Mouse (Mus musculus) neural tube, embryonic 13.5 days (tissue): ENCODE measurements at regions not wholly inside any gene's neighbourhood (a gene's known extent, or its start where the extent isn't known, plus 50 kb on each side); places are given as distances from the start of the nearest gene placed in this dataset.

Experiments used
- ATAC-seq: fragments of 200-750 bp; cut with Nextera tagmentation; 2 replicates; pipeline ENCODE4 v1.8.0; 2017; ENCODE audit warnings: low read depth, mild to moderate bottlenecking, moderate TSS enrichment, moderate library complexity
- H3K27ac ChIP-seq: fragments of 300-500 bp; sonication (generic); replicated peaks from 2 replicates; pipeline ENCODE4 v1.5.1; 2015; ENCODE audit warnings: moderate library complexity, mild to moderate bottlenecking, inconsistent platforms
- H3K27me3 ChIP-seq: fragments of 300-500 bp; sonication (generic); 2 replicates; pipeline ENCODE4 v1.6.1; 2015; ENCODE audit warnings: mild to moderate bottlenecking, inconsistent platforms
- H3K36me3 ChIP-seq: fragments of 300-500 bp; sonication (generic); 2 replicates; pipeline ENCODE4 v1.6.1; 2015; ENCODE audit warnings: mild to moderate bottlenecking, inconsistent platforms
- H3K4me1 ChIP-seq: fragments of 300-500 bp; sonication (generic); replicated peaks from 2 replicates; pipeline ENCODE4 v1.6.1; 2015; ENCODE audit warnings: inconsistent platforms
- H3K4me2 ChIP-seq: fragments of 300-500 bp; sonication (generic); 2 replicates; pipeline ENCODE4 v1.6.1; 2015; ENCODE audit warnings: inconsistent platforms, mild to moderate bottlenecking, moderate library complexity
- H3K4me3 ChIP-seq: fragments of 300-500 bp; sonication (generic); 2 replicates; pipeline ENCODE4 v1.5.1; 2015; ENCODE audit warnings: mild to moderate bottlenecking, inconsistent platforms
- H3K9ac ChIP-seq: fragments of 300-500 bp; sonication (generic); 2 replicates; pipeline ENCODE4 v1.6.1; 2015; ENCODE audit warnings: moderate library complexity, mild to moderate bottlenecking, inconsistent platforms
- H3K9me3 ChIP-seq: fragments of 300-500 bp; sonication (generic); 2 replicates; pipeline ENCODE4 v1.6.1; 2016; ENCODE audit warnings: inconsistent platforms
- WGBS: fragments of 180-500 bp; shearing (Covaris S2); methylation state at CpG from one replicate; pipeline ENCODE4 v1.1.7; 2015; 5-methylcytosine and 5-hydroxymethylcytosine counted together

GRCm38 (mm10) chr14:67181586-67181985, 1172.6 kb upstream of the Gulo start:
- Histone ChIP-seq H3K4me3 (no peak overlapping the region), H3K4me2 (no peak overlapping the region), H3K9me3 (0 out of 2 replicates have a peak, but pooled peaks cover 4% of the 10 kb centered on the region), H3K36me3 (no peaks in the 10 kb centered on the region), H3K27ac (no peak overlapping the region), H3K9ac (no peak overlapping the region), H3K27me3 (no peaks in the 10 kb centered on the region), H3K4me1 (peaks cover 5% of the 10 kb centered on the region)
- ATAC-seq, result no peak
- 75% methylated on average over 3 of the region's 3 CpGs for WGBS

- H3K4me1 ChIP-seq, result peaks cover 5% of the 10 kb centered on the region
- no peak overlapping the region for H3K9ac ChIP-seq
- H3K27me3 ChIP-seq, result no peaks in the 10 kb centered on the region
- no peak overlapping the region for H3K4me2 ChIP-seq
- H3K9me3 ChIP-seq, result no peaks in the 10 kb centered on the region
- H3K27ac ChIP-seq, result no peak overlapping the region
- H3K4me3 ChIP-seq, result no peak overlapping the region
- ATAC-seq, result no peak; the same call in 1 of the 2 replicates
- no peaks in the 10 kb centered on the region for H3K36me3 ChIP-seq
Measured at GRCm38 (mm10) chr14:67179549-67179948, 1170.5 kb upstream of the Gulo start.

GRCm38 (mm10) chr14:67178329-67179039, 1169.5 kb upstream of the Gulo start:
- Histone ChIP-seq H3K27ac (no peak overlapping the region), H3K4me1 (peaks cover 5% of the 10 kb centered on the region), H3K9me3 (no peaks in the 10 kb centered on the region), H3K4me3 (no peak overlapping the region), H3K27me3 (no peaks in the 10 kb centered on the region), H3K36me3 (no peaks in the 10 kb centered on the region), H3K4me2 (no peak overlapping the region), H3K9ac (no peak overlapping the region)
- 47% methylated on average over 9 of the region's 9 CpGs for WGBS
- peak; percentile 15; the same call in 1 of the 2 replicates for ATAC-seq

- H3K36me3 ChIP-seq, result no peaks in the 10 kb centered on the region
- H3K27ac ChIP-seq, result no peak overlapping the region
- H3K4me1 ChIP-seq, result peaks cover 5% of the 10 kb centered on the region
- H3K27me3 ChIP-seq, result no peaks in the 10 kb centered on the region
- no peaks in the 10 kb centered on the region for H3K9me3 ChIP-seq
- H3K4me3 ChIP-seq, result no peak overlapping the region
- H3K9ac ChIP-seq, result no peak overlapping the region
- WGBS, result 75% methylated on average over 6 of the region's 6 CpGs
- no peak overlapping the region for H3K4me2 ChIP-seq
- no peak for ATAC-seq
Measured at GRCm38 (mm10) chr14:67176672-67177071, 1167.7 kb upstream of the Gulo start.

- no peaks in the 10 kb centered on the region for H3K27me3 ChIP-seq
- H3K4me2 ChIP-seq, result no peak overlapping the region
- 90% methylated on average over 6 of the region's 6 CpGs for WGBS
- no peak overlapping the region for H3K9ac ChIP-seq
- peaks cover 5% of the 10 kb centered on the region for H3K4me1 ChIP-seq
- H3K9me3 ChIP-seq, result no peaks in the 10 kb centered on the region
- no peak overlapping the region for H3K4me3 ChIP-seq
- no peak for ATAC-seq
- no peak overlapping the region for H3K27ac ChIP-seq
- no peaks in the 10 kb centered on the region for H3K36me3 ChIP-seq
Measured at GRCm38 (mm10) chr14:67176100-67176499, 1167.1 kb upstream of the Gulo start.

GRCm38 (mm10) chr14:67174929-67175328, 1165.9 kb upstream of the Gulo start:
- Histone ChIP-seq H3K36me3 (no peaks in the 10 kb centered on the region), H3K27ac (no peak overlapping the region), H3K9ac (no peak overlapping the region), H3K4me2 (no peak overlapping the region), H3K27me3 (no peaks in the 10 kb centered on the region), H3K4me1 (peaks cover 5% of the 10 kb centered on the region), H3K9me3 (no peaks in the 10 kb centered on the region), H3K4me3 (no peak overlapping the region)
- 86% methylated on average over 7 of the region's 7 CpGs for WGBS
- ATAC-seq, result no peak

GRCm38 (mm10) chr14:67170801-67171200, 1161.8 kb upstream of the Gulo start:
- H3K4me2 ChIP-seq, result no peak overlapping the region
- no peaks in the 10 kb centered on the region for H3K4me1 ChIP-seq
- H3K9ac ChIP-seq, result no peak overlapping the region
- H3K27ac ChIP-seq, result no peak overlapping the region
- no peaks in the 10 kb centered on the region for H3K27me3 ChIP-seq
- H3K36me3 ChIP-seq, result no peaks in the 10 kb centered on the region
- no peak for ATAC-seq
- no peaks in the 10 kb centered on the region for H3K9me3 ChIP-seq
- WGBS, result 85% methylated on average over 6 of the region's 6 CpGs
- H3K4me3 ChIP-seq, result no peak overlapping the region

GRCm38 (mm10) chr14:67170248-67170647, 1161.2 kb upstream of the Gulo start:
- Histone ChIP-seq H3K4me3 (no peak overlapping the region), H3K9ac (no peak overlapping the region), H3K4me1 (no peaks in the 10 kb centered on the region), H3K4me2 (no peak overlapping the region), H3K27ac (no peak overlapping the region), H3K9me3 (no peaks in the 10 kb centered on the region), H3K27me3 (no peaks in the 10 kb centered on the region), H3K36me3 (no peaks in the 10 kb centered on the region)
- ATAC-seq, result no peak
- WGBS, result 47% methylated on average over 3 of the region's 3 CpGs

GRCm38 (mm10) chr14:67169201-67169600, 1160.2 kb upstream of the Gulo start:
- no peak overlapping the region for H3K4me2 ChIP-seq
- H3K36me3 ChIP-seq, result no peaks in the 10 kb centered on the region
- H3K4me1 ChIP-seq, result no peaks in the 10 kb centered on the region
- 75% methylated on average over 1 of the region's 1 CpGs for WGBS
- H3K9me3 ChIP-seq, result no peaks in the 10 kb centered on the region
- H3K9ac ChIP-seq, result no peak overlapping the region
- ATAC-seq, result no peak
- H3K4me3 ChIP-seq, result no peak overlapping the region
- H3K27ac ChIP-seq, result no peak overlapping the region
- H3K27me3 ChIP-seq, result no peaks in the 10 kb centered on the region

GRCm38 (mm10) chr14:67159996-67160395, 1151.0 kb upstream of the Gulo start:
- no peak overlapping the region for H3K4me3 ChIP-seq
- H3K27ac ChIP-seq, result no peak overlapping the region
- H3K9me3 ChIP-seq, result no peaks in the 10 kb centered on the region
- no peaks in the 10 kb centered on the region for H3K36me3 ChIP-seq
- no peaks in the 10 kb centered on the region for H3K4me1 ChIP-seq
- 87% methylated on average over 10 of the region's 10 CpGs for WGBS
- ATAC-seq, result no peak
- H3K4me2 ChIP-seq, result no peak overlapping the region
- no peaks in the 10 kb centered on the region for H3K27me3 ChIP-seq
- H3K9ac ChIP-seq, result no peak overlapping the region

GRCm38 (mm10) chr14:67158867-67159266, 1149.9 kb upstream of the Gulo start:
- Histone ChIP-seq H3K9ac (no peak overlapping the region), H3K36me3 (no peaks in the 10 kb centered on the region), H3K4me2 (no peak overlapping the region), H3K4me1 (no peaks in the 10 kb centered on the region), H3K27me3 (no peaks in the 10 kb centered on the region), H3K27ac (no peak overlapping the region), H3K4me3 (no peak overlapping the region), H3K9me3 (no peaks in the 10 kb centered on the region)
- no peak for ATAC-seq
- WGBS, result 89% methylated on average over 9 of the region's 9 CpGs

GRCm38 (mm10) chr14:67156366-67156765, 1147.4 kb upstream of the Gulo start:
- no peak overlapping the region for H3K4me2 ChIP-seq
- H3K9ac ChIP-seq, result no peak overlapping the region
- WGBS, result 67% methylated on average over 8 of the region's 8 CpGs
- no peak overlapping the region for H3K27ac ChIP-seq
- H3K27me3 ChIP-seq, result no peaks in the 10 kb centered on the region
- no peaks in the 10 kb centered on the region for H3K36me3 ChIP-seq
- H3K4me3 ChIP-seq, result no peak overlapping the region
- no peak for ATAC-seq
- H3K4me1 ChIP-seq, result no peaks in the 10 kb centered on the region; the same call in 1 of the 2 replicates
- H3K9me3 ChIP-seq, result no peaks in the 10 kb centered on the region

- no peak overlapping the region for H3K4me3 ChIP-seq
- H3K27ac ChIP-seq, result no peak overlapping the region
- no peaks in the 10 kb centered on the region for H3K27me3 ChIP-seq
- no peaks in the 10 kb centered on the region; the same call in 1 of the 2 replicates for H3K4me1 ChIP-seq
- H3K4me2 ChIP-seq, result no peak overlapping the region
- H3K9me3 ChIP-seq, result no peaks in the 10 kb centered on the region
- H3K9ac ChIP-seq, result no peak overlapping the region
- ATAC-seq, result no peak
- no peaks in the 10 kb centered on the region for H3K36me3 ChIP-seq
- WGBS, result 58% methylated on average over 3 of the region's 3 CpGs
Measured at GRCm38 (mm10) chr14:67153621-67154020, 1144.6 kb upstream of the Gulo start.
